Mouse (Mus musculus) adipocyte (in vitro differentiated cells): Measurements from ENCODE around the gene Gm20837.
"Not testable (repeated sequence)": the region's sequence is repeated elsewhere in the genome, so short reads cannot be mapped to it uniquely, and the experiment has no call there.

Experiments used
- DNase-seq: peaks from one replicate; pipeline ENCODE4 v3.0.0-alpha.2; 2016; ENCODE audit warnings: low spot score

The Gm20837 gene

DNA sequence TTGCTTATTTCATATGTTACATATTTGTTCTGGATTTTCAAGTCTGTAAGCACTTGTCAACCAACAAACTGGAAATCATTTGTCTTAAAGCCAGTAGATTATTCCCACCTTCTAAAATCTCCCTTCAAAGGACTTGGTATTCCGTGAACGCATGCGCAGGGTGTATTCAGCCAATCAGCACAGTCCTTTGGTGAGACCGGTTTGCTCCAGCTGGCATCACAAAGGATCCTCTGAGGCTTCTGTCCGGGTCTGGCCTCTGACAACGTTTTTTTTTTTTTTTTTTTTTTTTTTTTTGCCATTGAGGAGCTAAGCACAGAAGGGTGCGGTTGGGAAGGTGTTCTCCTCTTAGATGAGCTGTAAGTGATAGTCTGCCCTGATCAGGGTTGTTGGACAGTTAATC is at the start of gene Gm20837:
TSS of gene Gm20837 (plus strand) at position 301 of the 400 bp plus-strand sequence.
- not testable (repeated sequence) for DNase-seq
